Mouse (Mus musculus) T-cell, adult 2 months (primary cell): ENCODE data around the gene Ddx60.

ENCODE experiments used
- DNase-seq: peaks from one replicate; pipeline ENCODE4 v3.0.0; 2022; ENCODE audit warnings: low spot score

Gene Ddx60

DNA sequence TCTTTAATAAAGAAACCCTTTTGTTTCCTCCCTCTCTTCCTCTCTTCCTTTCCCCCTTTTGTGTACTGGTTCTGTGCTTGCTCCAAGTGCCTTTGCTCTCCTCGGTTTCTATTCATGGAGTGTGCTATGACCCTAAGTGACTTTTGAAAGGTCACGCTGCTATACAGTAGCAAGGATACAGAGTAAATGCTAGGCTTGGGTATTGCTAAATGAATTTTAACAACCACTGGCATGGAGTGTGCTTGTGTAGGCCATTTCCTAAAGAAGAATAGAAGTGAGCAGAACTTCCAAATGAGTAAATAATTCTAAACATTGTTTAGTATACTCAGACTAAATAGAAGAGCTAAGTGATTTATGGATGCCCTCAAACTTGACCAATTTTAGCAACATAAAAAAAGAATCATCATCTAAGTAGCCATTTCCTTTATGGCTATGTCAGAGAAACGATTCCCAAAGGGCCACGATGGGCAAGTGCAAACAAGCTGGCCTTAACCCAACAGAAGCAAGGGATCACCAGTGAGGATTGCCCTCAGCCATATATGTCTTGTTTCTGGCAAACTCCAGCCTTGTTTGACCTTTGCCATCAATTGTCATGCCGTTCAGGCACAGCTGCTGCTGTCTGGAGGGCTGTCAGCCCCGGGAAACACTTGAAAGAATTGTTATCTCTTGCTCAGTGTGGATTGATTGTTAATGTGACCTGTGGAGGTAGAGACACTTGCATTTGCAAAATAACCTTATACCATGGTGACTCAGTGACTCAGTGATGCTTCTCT is 58.0 kb downstream of the Ddx60 start:
- no peak for DNase-seq

GRCm38 (mm10) chr8:61989464-61989863 is 61.6 kb downstream of the Ddx60 start:
- no peak for DNase-seq

- DNase-seq: no peak
Measured at GRCm38 (mm10) chr8:61992796-61993195, 64.9 kb downstream of the Ddx60 start.

GRCm38 (mm10) chr8:61997125-61997524 is 69.2 kb downstream of the Ddx60 start:
- no peak for DNase-seq

- no peak for DNase-seq
Measured at GRCm38 (mm10) chr8:62014166-62014565, 86.3 kb downstream of the Ddx60 start.

- no peak for DNase-seq
Measured at GRCm38 (mm10) chr8:62014582-62014981, 86.7 kb downstream of the Ddx60 start.

DNA sequence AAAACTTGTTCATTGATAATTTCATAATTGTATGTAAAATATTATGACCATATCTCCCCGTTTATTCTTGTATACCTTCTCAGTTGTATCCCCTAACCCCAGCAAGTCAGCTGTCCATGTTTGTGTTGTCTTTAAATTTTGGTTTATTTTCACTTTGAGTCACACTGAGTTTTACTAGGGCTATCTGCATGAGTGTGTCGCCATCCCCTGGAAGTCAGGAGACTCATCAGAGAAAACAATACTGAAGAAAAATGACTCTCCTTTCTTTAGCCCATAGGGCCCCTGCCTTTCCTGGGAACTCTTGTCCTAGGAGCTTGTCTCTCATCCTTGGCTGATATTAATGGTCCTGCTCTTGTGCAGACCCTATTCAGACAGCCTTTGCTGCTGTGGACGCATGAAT is 106.5 kb downstream of the Ddx60 start:
- DNase-seq: no peak

- no peak for DNase-seq
Measured at GRCm38 (mm10) chr8:62046809-62047208, 118.9 kb downstream of the Ddx60 start.

GRCm38 (mm10) chr8:62060357-62060756 is 132.5 kb downstream of the Ddx60 start:
- DNase-seq: no peak

- no peak for DNase-seq
Measured at GRCm38 (mm10) chr8:62068305-62068704, 140.4 kb downstream of the Ddx60 start.

DNA sequence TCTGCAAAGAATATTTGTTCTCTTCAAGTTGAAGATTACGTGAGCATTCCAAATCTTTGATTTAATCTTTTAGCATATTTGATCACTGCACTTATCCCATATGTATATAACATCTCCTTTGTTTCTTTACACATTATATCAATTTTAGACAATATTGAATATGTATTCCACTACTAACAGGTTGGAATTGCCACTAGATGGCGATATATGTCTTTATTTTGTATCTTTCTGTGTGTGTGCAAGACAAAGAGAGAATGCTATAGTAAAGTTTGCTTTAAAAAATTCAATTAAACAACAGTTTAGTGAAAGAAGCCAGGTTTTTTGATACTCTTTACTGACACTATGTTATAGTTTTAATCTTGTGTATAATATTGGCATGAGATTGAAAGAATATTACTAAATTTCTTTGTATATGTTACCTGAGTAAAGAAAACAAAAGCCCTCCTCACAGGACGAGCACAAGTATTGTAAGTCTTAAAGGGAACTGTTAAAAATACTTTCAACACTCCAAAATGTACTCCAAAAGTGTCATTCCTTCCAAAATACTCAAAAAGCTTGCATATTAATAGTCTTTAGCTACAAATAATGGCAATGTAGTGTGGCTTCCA is 152.4 kb downstream of the Ddx60 start:
- DNase-seq: no peak

DNA sequence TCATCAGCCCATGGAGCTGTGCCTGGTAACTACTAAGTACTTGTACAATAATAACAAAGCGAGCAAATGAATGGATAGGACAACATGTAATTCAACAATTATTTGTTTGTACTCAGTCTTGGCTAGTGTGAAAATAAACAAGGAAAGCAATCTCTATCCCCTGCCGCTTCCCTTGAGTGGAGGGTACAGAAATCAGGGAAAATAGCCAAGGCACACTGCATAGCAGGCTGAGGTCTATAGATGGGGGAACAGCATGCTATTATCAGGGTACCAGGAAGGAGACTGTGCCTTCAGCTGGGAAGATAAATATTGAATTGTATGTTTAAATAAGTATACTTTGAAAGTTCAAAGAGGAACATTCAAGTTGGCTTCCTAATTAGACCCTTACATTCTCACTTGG is 153.9 kb downstream of the Ddx60 start:
- DNase-seq: no peak
